Mouse (Mus musculus): ENCODE data around the gene Rufy4. TPM values are rescaled to one million over a fixed set of nuclear protein-coding genes. Genes with fewer than 3 reads are reported as not detected.

The Rufy4 gene
- total and polyA plus RNA-seq, 3 experiments, result not detected

GRCm38 (mm10) chr1:74082841-74083463, 42.4 kb upstream of the Rufy4 start:
- Histone ChIP-seq H3K4me1 (ENCODE audit: control insufficient read depth in 1 of 2, insufficient read depth in 2 of 2) (peaks cover 20 to 73% of the 10 kb centered on the region in 2 experiments), H3K27me3 (replicated peaks) (no peaks in the 10 kb centered on the region), H3K4me2 (ENCODE audit: insufficient read depth, low read depth, poor library complexity, severe bottlenecking) (no peak overlapping the region), H3K4me3 (replicated peaks in 1 of 3; ENCODE audit: low read depth in 2 of 3, low read length in 2 of 3, poor library complexity in 1 of 3) (no peak overlapping the region), H3K79me2 (replicated peaks; ENCODE audit: control insufficient read depth, extremely low read depth, insufficient read depth, poor library complexity, severe bottlenecking) (no peaks in the 10 kb centered on the region), H3K27ac (ENCODE audit: insufficient read depth, low read depth) (no peak overlapping the region), H3K9ac (ENCODE audit: insufficient read depth, low read depth) (no peak overlapping the region), H3K36me3 (replicated peaks in 1 of 2; ENCODE audit: control insufficient read depth in 1 of 2, insufficient read depth in 1 of 2, low read length in 1 of 2) (no peaks in the 10 kb centered on the region), H3K9me3 (replicated peaks; ENCODE audit: low read length) (no peaks in the 10 kb centered on the region)
- no peak for TF ChIP-seq MXI1 (IDR thresholded peaks at IDR 0.05; ENCODE audit: low read depth, low read length)
- TF ChIP-seq MYC (IDR thresholded peaks at IDR 0.05; ENCODE audit: low read depth, low read length), result no peak
- peak; percentile 79 to 95 for TF ChIP-seq CTCF (conservative IDR thresholded peaks at IDR 0.05 in 1 of 2, IDR thresholded peaks at IDR 0.05 in 1 of 2; ENCODE audit: low read depth in 2 of 2, low read length in 2 of 2)
- peak; percentile 46 for TF ChIP-seq RAD21 (IDR thresholded peaks at IDR 0.05; ENCODE audit: low read depth, low read length)
- TF ChIP-seq SMC3 (IDR thresholded peaks at IDR 0.05; ENCODE audit: low read depth, low read length), result peak; percentile 72
- no peak for TF ChIP-seq POLR2AphosphoS2 (IDR thresholded peaks at IDR 0.05; ENCODE audit: low read depth, low read length)
- TF ChIP-seq ETS1 (conservative IDR thresholded peaks at IDR 0.05; ENCODE audit: low read depth, low read length), result no peak
- no peak for TF ChIP-seq MEF2A (IDR thresholded peaks at IDR 0.05; ENCODE audit: borderline replicate concordance, low read depth, low read length)
- no peak for TF ChIP-seq UBTF (IDR thresholded peaks at IDR 0.05; ENCODE audit: low read depth, low read length)
- dilution Hi-C loops (cut with MboI; ENCODE audit: extremely low pct_ligation_motif_present, extremely low pct_unique_long_range_greater_than_20kb, low sequenced_read_pairs), result no loop called here
- DNase-seq (ENCODE audit: extremely low read depth), result peak; percentile 77
- in situ Hi-C loops (cut with MboI; ENCODE audit: low pct_ligation_motif_present, low pct_unique_long_range_greater_than_20kb, low sequenced_read_pairs), result no loop called here

- no peaks in the 10 kb centered on the region for H3K36me3 ChIP-seq (replicated peaks in 1 of 2; ENCODE audit: control insufficient read depth in 1 of 2, insufficient read depth in 1 of 2, low read length in 1 of 2)
- H3K4me2 ChIP-seq (ENCODE audit: insufficient read depth, low read depth, poor library complexity, severe bottlenecking), result no peak overlapping the region
- peaks cover 15 to 72% of the 10 kb centered on the region in 2 experiments for H3K4me1 ChIP-seq (ENCODE audit: control insufficient read depth in 1 of 2, insufficient read depth in 2 of 2)
- in situ Hi-C loops (cut with MboI; ENCODE audit: low pct_ligation_motif_present, low pct_unique_long_range_greater_than_20kb, low sequenced_read_pairs), result no loop called here
- H3K9me3 ChIP-seq (replicated peaks; ENCODE audit: low read length), result no peaks in the 10 kb centered on the region
- TF ChIP-seq USF2 (conservative IDR thresholded peaks at IDR 0.05; ENCODE audit: low read depth, low read length) (no peak), MEF2A (IDR thresholded peaks at IDR 0.05; ENCODE audit: borderline replicate concordance, low read depth, low read length) (no peak), KAT2A (IDR thresholded peaks at IDR 0.05; ENCODE audit: insufficient replicate concordance, low read length) (no peak), SMC3 (IDR thresholded peaks at IDR 0.05; ENCODE audit: low read depth, low read length) (no peak), ZNF384 (IDR thresholded peaks at IDR 0.05; ENCODE audit: low read depth, low read length) (no peak), ETS1 (conservative IDR thresholded peaks at IDR 0.05; ENCODE audit: low read depth, low read length) (no peak), HCFC1 (IDR thresholded peaks at IDR 0.05; ENCODE audit: low read depth, low read length) (no peak)
- H3K27me3 ChIP-seq (replicated peaks), result no peaks in the 10 kb centered on the region
- H3K9ac ChIP-seq (ENCODE audit: insufficient read depth, low read depth), result no peak overlapping the region
- H3K4me3 ChIP-seq (replicated peaks in 1 of 3; ENCODE audit: low read depth in 2 of 3, low read length in 2 of 3, poor library complexity in 1 of 3), result no peak overlapping the region
- H3K79me2 ChIP-seq (replicated peaks; ENCODE audit: control insufficient read depth, extremely low read depth, insufficient read depth, poor library complexity, severe bottlenecking), result no peaks in the 10 kb centered on the region
- no peak overlapping the region for H3K27ac ChIP-seq (ENCODE audit: insufficient read depth, low read depth)
- dilution Hi-C loops (cut with MboI; ENCODE audit: extremely low pct_ligation_motif_present, extremely low pct_unique_long_range_greater_than_20kb, low sequenced_read_pairs), result no loop called here
- DNase-seq (ENCODE audit: extremely low read depth), result no peak
These were observed 41.2 kb upstream of the Rufy4 start for GRCm38 (mm10) chr1:74084065-74084705.

Data from CH12.LX (cell line).